Mouse (Mus musculus) 3T3-L1 (cell line): ENCODE measurements around the gene Ano4.
A peak's percentile ranks its signal among the peaks of the same experiment; 100 is the strongest.

Source experiments
- DNase-seq: peaks from one replicate; pipeline ENCODE4 v3.0.0-alpha.2; 2015; ENCODE audit warnings: low read depth, low spot score

The Ano4 gene

DNA sequence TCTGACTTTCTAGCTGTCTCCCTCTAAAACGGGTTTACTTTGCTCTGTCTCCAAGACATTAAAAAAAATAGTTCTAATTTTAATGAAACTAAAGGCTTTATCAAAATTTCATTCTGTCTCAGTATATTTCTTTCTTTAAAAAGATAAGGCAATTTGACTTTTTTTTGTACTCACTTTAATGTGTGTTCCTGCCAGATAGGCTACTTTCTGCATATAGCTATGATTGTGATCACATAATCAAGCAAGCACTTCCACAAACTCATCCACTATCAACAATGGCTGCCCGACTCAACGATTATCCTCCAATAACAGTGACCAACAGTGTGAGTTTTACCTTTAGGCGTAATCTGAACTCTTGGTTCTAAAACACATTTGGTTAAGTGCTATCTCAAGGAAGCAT, 55.3 kb downstream of the Ano4 start:
- no peak for DNase-seq

DNA sequence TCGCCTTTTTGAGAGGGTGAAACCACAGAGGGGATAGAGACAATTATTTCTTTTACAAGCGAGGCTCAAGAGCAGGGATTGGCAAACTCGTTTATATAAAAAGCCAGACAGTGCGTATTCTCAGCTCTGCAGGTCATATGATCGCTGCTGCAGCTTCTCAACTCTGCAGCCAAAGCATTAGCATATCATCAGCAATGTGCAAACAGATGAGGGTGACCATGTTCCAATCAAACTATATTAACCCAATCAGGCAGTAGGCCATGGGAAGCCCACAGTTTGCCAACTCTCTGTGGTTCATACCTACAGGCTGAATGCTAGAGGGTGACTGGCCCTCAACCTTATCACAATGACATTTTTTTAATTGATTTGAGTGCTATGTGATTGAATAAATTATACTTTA, 64.2 kb downstream of the Ano4 start:
- no peak for DNase-seq

DNA sequence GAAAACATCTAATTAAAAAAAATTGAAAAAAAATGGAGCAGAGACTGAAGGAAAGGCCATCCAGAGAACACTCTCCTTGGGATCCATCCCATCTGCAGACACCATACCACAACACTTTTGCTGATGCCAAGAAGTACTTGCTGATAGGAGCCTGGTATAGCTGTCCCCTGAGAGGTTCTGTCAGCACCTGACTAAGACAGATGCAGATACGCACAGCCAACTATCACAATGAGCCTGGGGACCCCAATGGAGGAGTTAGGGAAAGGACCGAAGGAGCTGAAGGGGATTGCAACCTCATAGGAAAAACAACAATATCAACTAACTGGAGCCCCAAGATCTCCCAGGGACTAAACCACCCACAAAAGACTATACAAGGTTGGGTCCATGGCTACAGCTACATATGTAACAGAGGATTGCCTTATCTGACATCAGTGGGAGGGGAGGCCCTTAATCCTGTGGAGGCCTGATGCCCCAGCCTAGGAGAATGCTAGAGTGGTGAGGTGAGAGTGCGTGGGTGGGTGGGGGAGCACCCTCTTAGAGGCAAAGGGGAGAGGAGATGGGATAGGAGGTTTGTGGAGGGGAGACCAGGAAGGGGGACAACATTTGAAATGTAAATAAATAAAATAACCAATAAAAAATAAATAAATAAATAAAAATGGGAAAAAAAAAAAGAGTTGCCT, 71.4 kb downstream of the Ano4 start:
- no peak for DNase-seq

DNA sequence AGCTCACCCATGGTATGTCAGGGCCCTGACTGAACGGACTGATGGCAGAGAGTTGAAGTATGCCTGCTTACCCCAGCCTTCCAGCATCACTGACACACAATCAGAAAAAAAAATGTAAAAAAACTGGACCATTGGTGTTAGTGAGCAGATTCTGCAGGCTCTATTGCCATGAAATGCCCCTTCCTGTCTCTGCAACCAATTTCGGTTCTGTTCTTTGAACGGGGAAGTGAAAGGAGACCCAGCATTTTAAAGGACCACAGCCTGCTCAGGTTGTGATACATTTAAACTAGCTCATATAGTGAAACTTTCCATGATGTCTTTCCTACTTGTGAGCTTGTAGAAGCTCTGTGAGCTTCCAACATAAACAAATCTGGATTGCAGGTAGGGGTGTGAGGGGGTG, 77.2 kb downstream of the Ano4 start:
- DNase-seq: no peak

DNA sequence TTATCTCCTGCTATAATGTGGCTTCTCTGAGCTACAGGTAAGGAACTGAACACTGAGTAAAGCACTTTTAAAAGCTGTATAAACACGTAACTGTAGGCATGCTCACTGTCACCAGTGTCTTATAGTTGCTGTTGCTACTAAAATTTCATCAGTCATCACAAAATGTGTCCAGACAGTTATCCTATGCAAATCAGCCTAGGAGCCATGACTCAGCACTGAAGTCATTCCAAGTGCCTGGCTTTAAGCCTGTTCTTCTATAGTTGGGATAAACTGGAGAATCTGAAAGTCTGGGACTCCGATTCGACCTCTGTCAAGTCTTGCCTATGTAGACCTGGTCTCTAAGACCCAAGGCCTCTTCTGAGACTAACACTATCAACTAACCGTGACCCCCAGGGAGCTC, 81.2 kb downstream of the Ano4 start:
- peak; percentile 63 for DNase-seq

DNA sequence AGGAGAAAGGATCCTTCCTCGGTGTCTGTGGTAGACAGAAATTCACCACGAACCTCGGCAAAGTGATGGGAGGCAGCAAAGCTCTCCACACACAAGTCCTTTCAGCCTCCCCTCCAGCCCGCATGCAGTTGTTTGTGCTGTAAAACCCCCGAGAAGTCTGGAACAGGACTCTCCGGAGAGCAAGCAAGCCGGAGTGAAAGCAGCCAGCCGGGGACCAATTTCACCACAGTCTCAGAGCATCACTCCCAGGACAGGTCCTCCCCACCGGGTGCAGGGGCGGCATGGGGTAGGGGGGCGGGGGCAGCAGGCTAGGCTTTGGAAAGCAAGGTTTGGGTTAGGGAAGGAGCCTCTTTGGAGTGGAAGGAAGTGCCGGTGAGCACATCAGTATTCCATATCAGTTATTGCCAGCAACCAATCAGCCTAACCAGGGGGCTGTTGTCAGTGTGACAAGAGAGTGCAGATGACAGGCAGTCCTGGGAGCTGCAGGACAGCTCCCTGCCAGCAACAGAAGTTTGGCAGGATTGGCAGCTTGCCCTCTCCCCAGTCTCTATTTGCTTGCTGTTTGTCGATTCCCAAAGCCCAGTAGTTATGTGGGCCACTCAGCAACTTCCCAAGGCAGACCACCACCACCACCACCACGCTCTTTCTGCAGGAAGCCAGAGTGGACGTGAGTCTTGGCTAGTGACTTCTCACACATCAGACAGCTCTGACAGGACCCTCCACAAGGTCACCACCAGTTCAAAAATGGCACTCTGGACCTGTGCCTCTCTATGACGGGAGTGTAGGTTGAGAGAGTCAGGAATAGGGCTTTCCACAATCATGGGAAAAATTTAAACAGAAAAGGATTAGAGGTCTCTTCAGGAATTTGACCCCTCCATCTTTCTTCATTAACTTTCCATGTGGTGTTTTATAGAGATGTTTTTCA, 86.8 kb downstream of the Ano4 start:
- no peak for DNase-seq

DNA sequence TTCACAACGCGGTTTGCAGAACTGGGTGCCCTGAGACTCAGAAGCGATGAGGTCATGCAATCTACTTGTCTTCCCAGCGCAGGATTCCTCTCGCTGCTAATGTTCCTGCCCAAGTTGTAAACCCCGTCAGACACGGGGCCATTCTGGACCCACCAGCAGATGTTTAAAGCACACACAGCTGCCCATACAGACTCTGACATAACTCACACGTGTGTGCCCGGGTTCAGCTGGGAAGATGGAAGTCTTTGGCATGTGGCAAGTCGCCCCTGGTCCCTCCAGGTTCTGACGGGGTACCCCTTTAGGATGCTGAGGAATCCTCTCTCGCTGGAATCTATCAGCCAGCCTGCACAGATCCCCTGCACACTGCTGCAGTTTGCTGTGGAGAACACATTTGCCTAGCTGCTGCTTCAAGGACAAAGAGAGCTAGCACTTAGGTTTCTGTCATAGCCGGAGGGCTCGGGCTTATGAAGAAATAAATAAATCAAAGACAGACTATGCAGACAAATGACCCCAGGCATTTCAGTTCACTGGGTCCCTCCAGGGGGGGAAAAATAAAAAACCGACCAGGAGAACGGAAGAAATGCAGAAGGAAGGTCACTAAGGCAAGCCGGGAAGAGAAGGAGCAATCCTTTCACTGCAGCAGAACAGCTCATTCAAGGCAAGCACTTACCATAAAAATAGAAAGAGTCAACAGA, 87.7 kb downstream of the Ano4 start:
- DNase-seq: no peak

DNA sequence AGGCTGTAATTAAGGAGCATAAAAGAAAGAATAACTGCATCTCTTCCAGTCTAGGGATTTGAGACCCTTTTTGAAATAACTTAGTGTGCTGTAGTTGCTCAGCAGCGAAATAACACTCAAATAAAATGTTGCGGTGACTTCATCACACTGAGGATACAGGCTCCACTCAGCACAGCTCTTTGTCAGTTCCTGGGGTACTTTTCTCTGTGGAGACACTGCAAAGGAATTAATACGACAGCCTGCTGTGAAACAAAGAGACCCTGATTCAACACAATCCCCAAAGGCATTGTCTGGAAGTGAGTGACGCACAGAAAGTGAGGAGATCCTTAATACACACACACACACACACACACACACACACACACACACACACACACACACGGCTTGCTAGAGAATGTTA, 89.8 kb downstream of the Ano4 start:
- DNase-seq: no peak

DNA sequence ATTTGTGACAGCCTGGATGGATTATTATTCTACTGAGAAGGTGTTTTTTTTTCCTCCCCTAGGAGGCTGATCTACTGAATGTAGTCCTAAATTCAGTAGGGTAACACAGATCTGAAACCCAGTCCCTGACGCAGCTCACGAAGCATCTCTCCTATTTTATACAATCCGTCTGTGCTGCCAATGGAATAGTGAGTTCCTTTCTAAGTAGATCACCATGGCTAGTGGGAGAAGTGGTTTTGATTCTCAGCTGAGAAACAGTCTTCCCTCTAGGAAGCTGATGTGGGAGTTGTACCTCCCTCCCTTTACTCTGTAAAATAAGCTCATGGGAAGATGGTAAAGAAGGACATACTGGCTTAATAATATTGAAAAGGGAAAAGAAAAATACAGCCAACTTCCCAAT, 90.8 kb downstream of the Ano4 start:
- DNase-seq: no peak

DNA sequence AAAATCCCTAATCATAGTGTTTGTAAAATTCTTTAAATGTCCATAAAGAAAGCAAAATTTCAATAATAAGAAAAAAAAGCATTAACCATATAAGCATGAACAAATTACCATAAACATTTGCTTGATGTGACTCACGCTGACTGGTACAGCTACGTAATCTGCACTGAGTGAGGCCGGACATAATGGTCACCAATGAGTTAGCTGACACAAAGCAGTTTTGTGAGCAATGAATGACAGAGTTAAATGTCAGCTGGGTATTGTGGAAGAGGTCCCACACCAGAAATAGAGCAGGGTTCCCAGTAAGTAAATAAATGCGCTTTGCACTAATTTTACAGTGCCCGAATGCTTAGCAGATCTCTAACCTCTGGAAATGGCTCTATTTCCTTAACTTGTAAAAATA, 91.9 kb downstream of the Ano4 start:
- no peak for DNase-seq

DNA sequence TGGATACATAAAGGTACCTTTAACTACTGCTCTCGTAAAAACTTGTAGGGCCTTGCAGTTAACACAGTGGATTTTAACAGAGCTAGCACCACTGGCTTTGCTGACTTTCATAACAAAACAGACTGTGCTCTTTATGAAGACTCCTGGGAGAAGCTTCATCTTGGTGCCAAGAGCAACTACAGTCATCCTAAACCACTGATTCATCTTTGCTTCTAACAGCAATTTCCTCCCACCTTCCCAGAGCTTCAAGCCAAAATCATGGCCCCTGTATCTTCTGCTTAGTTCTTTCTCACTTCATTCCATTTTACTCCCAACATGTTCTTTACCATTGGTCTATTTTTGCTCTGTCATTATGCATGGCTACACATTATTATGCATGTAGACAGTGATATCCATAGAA, 100.8 kb downstream of the Ano4 start:
- DNase-seq: no peak

DNA sequence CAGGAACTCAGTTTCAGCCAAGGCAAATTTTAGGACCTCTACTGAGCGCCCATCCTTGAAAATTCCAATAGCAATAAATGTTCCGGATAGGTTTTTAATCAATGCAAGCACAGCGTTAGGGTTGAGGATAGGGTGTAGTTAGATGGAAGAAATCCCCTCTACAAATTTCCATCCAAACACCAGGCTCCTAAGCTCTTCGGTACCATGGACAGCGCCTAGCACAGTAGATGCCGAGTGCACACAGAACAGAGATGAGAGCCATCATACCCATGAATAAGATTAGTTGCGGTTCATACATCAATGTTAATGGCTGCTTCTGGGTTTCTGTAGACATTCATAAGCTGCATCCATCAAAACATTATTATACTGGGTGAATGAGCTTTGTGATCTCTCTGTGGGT, 120.0 kb downstream of the Ano4 start:
- DNase-seq: peak; percentile 60

DNA sequence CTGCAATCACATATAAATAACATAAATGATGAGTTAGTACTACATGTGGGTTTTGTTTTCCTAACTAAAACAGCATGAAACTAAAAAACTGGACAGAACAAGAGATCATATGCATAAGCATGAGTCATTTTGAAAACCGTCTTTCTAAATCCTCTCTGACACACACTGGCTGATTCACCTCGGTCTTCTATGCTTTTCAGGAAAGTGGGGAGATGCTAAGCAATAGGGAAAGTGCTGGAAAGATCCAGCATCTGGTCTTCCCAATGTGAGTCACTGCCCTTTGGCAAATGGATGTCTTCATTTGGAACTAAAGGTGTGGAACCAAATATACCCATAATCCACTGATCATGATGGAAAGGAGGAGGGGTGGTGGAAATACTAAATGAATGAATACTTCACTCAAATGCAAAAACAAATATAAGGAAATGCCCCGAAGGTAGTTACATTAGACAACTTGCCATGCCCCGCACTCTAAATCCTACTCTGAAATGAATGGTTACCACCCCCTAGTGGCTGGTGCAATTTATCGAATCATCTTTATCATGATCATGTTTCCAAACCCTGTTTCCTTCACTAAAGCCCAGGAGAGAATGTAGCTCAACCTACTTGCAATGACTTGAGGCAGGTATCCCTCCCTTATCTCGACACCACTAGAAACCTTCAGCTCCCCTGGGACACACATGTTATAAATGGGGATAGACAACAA, 122.1 kb downstream of the Ano4 start:
- peak; percentile 26 for DNase-seq

DNA sequence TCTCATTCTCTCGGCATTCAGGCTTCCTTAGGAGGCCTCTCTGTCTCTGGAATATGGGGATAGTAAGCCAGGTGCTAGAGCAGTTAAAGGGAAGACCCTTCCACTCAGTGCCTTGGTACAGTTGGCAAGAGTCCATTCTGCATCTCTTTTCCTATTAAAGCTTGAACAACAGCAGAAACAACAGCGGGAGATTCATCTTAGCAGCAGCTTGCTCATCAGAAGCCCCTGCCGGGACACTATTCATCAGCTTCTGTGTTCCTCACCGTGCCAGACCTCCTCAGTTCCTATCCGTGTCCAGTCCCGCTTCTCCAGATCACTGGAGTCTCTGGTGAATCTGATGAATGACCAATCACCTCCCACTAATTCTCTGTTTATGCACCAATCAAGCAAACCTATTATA, 128.5 kb downstream of the Ano4 start:
- DNase-seq: no peak

DNA sequence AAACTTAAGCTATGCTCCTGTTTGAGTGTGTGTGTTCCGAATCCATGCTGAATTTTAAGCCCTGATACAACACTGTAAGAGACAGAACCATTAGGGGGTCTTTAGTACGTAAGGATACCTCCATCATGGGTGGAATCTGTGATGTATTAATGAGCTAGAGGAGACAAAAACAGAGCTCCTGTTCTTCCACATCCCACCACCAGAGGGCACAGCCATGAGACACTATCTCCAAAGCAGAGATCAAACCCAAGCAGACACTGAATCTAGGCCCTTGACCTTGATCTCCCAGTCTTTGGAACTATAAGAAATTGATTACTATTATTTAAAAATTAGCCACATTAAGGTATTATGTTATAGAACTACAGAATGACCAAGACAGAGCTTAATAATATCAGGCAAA, 138.7 kb downstream of the Ano4 start:
- peak; percentile 51 for DNase-seq

DNA sequence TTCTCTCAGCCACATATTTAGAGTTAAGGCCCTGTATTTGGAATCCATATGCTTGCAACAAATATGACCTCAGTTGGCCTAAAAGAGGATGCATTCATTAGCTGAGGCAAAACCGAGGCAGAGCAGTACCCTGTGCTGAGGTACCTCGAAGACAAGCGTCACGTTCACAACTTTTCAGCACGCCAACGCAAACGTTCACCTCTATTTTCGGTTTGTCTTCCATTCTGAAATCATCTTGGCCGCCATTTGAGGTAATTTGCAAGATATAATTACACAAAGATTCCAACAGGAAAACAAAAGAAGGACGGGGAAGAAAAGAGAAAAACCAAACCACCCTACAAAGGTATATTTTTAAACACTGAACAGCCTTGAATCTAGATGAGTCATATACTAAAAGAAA, 148.1 kb downstream of the Ano4 start:
- DNase-seq: no peak

DNA sequence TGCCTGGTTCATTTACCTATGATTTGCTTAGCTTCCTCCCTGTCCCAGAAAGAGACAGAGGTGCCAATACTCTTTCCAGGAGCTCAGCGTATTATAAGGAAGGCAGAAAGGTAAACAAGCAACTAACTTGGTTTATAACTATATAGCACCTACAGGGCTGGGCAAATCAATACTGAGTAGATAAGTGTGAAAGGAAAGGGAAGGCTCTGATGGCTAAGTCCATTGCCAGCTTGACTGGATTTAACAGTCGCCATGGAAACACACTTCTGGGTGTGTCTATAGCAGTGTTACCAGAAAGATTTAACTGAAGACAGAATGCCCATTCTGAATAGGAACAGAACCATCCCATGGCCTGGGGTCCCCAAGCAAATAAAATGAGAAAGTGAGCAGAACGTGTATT, 149.5 kb downstream of the Ano4 start:
- DNase-seq: no peak

DNA sequence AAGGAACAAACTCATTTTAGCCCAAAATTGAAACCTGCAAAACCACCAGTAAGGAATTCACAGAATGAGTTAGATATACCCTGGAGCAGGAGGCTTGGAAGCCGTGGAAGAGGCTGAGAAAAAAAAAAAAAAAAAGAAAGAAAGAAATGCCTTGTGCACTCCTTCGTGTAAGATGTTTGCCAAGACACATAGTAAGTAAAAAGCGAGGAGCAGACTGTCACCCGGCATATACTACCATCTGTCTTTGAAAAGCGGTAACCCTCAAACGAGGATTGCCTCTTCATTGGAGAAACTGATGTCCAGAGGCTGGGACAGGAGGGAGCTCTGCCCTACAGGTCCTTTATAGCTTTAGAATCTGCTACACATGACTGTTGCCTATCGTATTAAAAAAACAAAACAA, 150.1 kb downstream of the Ano4 start:
- no peak for DNase-seq

DNA sequence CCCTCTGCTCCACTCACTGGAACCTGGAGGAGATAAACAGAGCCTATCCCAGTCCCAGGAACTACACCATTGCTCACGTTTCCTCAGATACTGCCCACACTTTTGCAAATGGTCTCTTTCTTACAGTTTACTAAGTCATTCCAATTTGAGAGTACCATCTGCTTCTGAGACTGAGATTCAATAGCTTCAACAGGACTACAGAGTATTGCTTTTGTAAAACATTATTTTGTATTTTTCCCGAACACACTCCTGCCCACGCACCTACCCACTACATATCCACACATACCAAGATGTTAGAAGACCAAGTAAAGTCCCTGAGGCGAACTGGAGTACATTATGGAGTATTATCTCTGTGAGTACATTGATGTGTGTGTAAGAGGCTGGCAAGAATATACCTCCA, 166.6 kb downstream of the Ano4 start:
- no peak for DNase-seq

DNA sequence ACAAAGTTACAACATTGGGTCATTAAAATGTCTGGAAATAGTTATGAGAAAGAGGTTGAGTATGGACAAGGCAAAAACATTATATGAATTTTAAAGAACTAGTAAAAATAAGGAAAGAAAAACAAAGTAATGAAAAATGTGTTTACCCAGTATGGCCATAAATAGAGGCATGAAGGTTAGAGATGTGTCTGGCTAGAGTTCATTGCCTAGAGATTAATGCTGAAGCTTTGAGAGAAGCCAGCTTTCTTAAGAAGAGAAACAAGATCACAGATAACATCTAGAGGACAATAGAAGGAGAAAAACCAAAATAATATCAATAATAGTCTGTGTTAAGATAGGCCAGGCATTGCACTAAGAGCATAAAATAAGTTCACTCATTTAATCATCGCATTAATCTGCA, 180.0 kb downstream of the Ano4 start:
- no peak for DNase-seq

DNA sequence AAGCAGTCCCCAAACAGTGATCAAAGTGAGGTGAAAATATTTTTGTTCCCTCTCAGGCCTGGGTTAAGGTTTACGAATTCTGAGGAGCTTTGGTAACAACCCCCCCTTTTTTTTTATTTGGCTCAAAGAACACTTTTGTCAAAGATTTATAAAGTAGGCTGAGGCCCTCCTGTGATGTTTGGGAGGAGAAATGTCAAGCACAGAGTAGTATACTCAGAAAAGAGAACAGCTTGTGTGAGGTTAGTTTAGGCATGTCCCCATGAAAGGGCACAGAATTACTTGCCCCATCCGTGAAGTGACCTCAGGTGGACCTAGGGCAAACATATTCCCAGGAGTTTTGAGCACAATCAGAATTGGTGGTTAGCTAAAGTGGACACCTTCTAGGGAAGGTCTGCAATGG, 189.1 kb downstream of the Ano4 start:
- no peak for DNase-seq
